Mouse (Mus musculus) lung, adult 2 months (tissue): ENCODE data around the gene Slc13a3.

Experiments used
- CTCF ChIP-seq: fragments of 200-500 bp; IDR thresholded peaks from 2 replicates; pipeline ENCODE4 v1.5.1; 2011; ENCODE audit warnings: mild to moderate bottlenecking, low read length, control low read depth; ENCODE audit not compliant: insufficient read depth
- POLR2A ChIP-seq: fragments of 200-500 bp; IDR thresholded peaks from 2 replicates; pipeline ENCODE4 v1.6.1; 2011; ENCODE audit warnings: low read depth, mild to moderate bottlenecking, control low read depth, low read length, borderline replicate concordance; ENCODE audit errors: extremely low read depth

GRCm38 (mm10) chr2:165444861-165445260 lies 28.2 kb downstream of the Slc13a3 start:
- TF ChIP-seq CTCF (no peak), POLR2A (no peak)
